Comparison of ENCODE assay signal across 8 mouse cellular contexts in the genomic region with DNA sequence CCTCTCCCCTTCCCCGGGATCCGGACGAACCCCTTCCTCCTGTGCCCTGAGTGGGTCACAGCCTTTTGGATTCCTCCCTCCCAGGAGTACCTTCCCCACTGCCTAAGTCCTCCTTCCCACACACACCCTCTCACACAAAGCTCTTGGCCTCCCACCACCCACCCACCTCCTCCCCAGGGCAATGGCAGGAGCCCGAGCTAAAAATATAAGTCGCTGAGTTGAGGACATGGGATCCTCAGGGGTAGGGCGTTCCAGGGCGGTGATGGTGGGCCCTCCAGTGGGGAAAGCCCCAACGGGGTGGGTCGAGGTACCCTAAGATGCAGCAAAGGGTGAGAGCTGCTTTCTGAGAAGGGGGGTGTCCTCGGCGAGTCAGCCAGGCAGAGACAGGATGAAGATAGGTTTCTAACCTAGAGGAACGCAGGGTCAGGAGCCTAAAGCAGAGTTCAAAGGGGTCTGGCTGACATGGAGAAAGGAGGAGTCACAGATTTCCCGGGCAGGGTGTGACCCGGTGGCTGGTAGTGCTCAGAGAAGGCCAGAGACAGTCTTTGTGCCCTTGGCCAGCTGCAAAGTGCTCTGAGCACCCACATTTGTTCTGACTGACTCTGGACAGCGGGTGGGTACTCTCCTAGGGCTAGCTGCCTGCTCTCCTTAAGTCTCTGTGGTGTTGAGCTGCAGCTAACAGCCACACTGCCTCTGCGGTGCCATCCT. TPM values are rescaled to one million over a fixed set of nuclear protein-coding genes. Genes with fewer than 3 reads are reported as not detected.
DNase-seq lines count a peak whose midpoint lies in the region; ATAC-seq lines count a peak whose summit lies in the region.

No protein-coding gene starts in this region.

- no peaks in the 10 kb centered on the region for H3K36me3 ChIP-seq in neural tube, embryonic 11.5 days (ENCODE audit: control insufficient read depth, insufficient read depth, low read length)
- no peaks in the 10 kb centered on the region for H3K36me3 ChIP-seq in forebrain, embryonic 13.5 days (ENCODE audit: poor library complexity, severe bottlenecking)
- no peaks in the 10 kb centered on the region for H3K36me3 ChIP-seq in limb, embryonic 13.5 days
- no peaks in the 10 kb centered on the region for H3K36me3 ChIP-seq in stomach, embryonic 15.5 days

- peaks cover 19% of the 10 kb centered on the region for H3K27me3 ChIP-seq in neural tube, embryonic 11.5 days (ENCODE audit: control insufficient read depth, insufficient read depth, low read length)
- peaks cover 42% of the 10 kb centered on the region for H3K27me3 ChIP-seq in forebrain, embryonic 13.5 days
- H3K27me3 ChIP-seq in limb, embryonic 13.5 days = peaks cover 31% of the 10 kb centered on the region
- H3K27me3 ChIP-seq in stomach, embryonic 15.5 days (replicated peaks) = no peaks in the 10 kb centered on the region; the same call in 1 of the 2 replicates

- ATAC-seq in neural tube, embryonic 11.5 days (ENCODE audit: insufficient read depth, low FRiP score, low TSS enrichment) = no peak
- peak; percentile 14; the same call in 1 of the 2 replicates for ATAC-seq in forebrain, embryonic 13.5 days
- 0 out of 2 replicates have a peak, but pooled peaks have one; percentile 7 for ATAC-seq in limb, embryonic 13.5 days (ENCODE audit: low FRiP score, low read depth)
- ATAC-seq in stomach, embryonic 15.5 days (ENCODE audit: insufficient read depth, low FRiP score, low read depth) = no peak

- peak overlapping the region; percentile 43 for H3K4me3 ChIP-seq in neural tube, embryonic 11.5 days (ENCODE audit: low read depth, low read length)
- peak overlapping the region; percentile 49 for H3K4me3 ChIP-seq in forebrain, embryonic 13.5 days
- H3K4me3 ChIP-seq in limb, embryonic 13.5 days = peak overlapping the region; percentile 57
- H3K4me3 ChIP-seq in stomach, embryonic 15.5 days (replicated peaks) = peak overlapping the region; percentile 54

- H3K4me1 ChIP-seq in neural tube, embryonic 11.5 days (ENCODE audit: control insufficient read depth, insufficient read depth, low read length) = peaks cover 16% of the 10 kb centered on the region
- H3K4me1 ChIP-seq in forebrain, embryonic 13.5 days = peaks cover 21% of the 10 kb centered on the region
- H3K4me1 ChIP-seq in limb, embryonic 13.5 days = peaks cover 44% of the 10 kb centered on the region
- H3K4me1 ChIP-seq in stomach, embryonic 15.5 days = peaks cover 22% of the 10 kb centered on the region

- no peaks in the 10 kb centered on the region for H3K9me3 ChIP-seq in neural tube, embryonic 11.5 days (ENCODE audit: control insufficient read depth, low read length)
- H3K9me3 ChIP-seq in forebrain, embryonic 13.5 days (replicated peaks) = no peaks in the 10 kb centered on the region
- H3K9me3 ChIP-seq in limb, embryonic 13.5 days = no peaks in the 10 kb centered on the region
- H3K9me3 ChIP-seq in stomach, embryonic 15.5 days = no peaks in the 10 kb centered on the region

- no peak for DNase-seq in neural tube, embryonic 11.5 days (ENCODE audit: low spot score)
- DNase-seq in neural tube, embryonic 10.5 days (ENCODE audit: extremely low spot score, low spot score) = no peak
- DNase-seq in cerebellum, adult 11-12 months = no peak
- no peak for DNase-seq in cerebellum, adult 8-10 months
- DNase-seq in right cerebral cortex, postnatal 36 days (ENCODE audit: low spot score in 2 of 2) = no peak

- peak overlapping the region; percentile 69 for H3K9ac ChIP-seq in neural tube, embryonic 11.5 days (ENCODE audit: low read length)
- peak overlapping the region; percentile 74 for H3K9ac ChIP-seq in forebrain, embryonic 13.5 days
- H3K9ac ChIP-seq in limb, embryonic 13.5 days = peak overlapping the region; percentile 74
- H3K9ac ChIP-seq in stomach, embryonic 15.5 days = peak overlapping the region; percentile 39

- 15% methylated on average over 16 of the region's 16 CpGs for WGBS in neural tube, embryonic 11.5 days
- 14% methylated on average over 16 of the region's 16 CpGs for WGBS in forebrain, embryonic 13.5 days
- WGBS in limb, embryonic 13.5 days = 12% methylated on average over 16 of the region's 16 CpGs
- 16% methylated on average over 16 of the region's 16 CpGs for WGBS in stomach, embryonic 15.5 days

- no peak overlapping the region for H3K27ac ChIP-seq in neural tube, embryonic 11.5 days (ENCODE audit: low read depth, low read length)
- H3K27ac ChIP-seq in forebrain, embryonic 13.5 days = no peak overlapping the region
- H3K27ac ChIP-seq in limb, embryonic 13.5 days = no peak overlapping the region
- H3K27ac ChIP-seq in stomach, embryonic 15.5 days = 0 out of 2 replicates have a peak overlapping the region, but pooled peaks have one; percentile 13

- H3K4me2 ChIP-seq in neural tube, embryonic 11.5 days (ENCODE audit: low read depth) = peak overlapping the region; percentile 95
- peak overlapping the region; percentile 95 for H3K4me2 ChIP-seq in forebrain, embryonic 13.5 days
- peak overlapping the region; percentile 98 for H3K4me2 ChIP-seq in limb, embryonic 13.5 days (replicated peaks)
- peak overlapping the region; percentile 98 for H3K4me2 ChIP-seq in stomach, embryonic 15.5 days

RNA-seq across cellular contexts. Expression of a gene that starts 0.7 kb away (rescaled TPM):
- 4.6 and 4.7 TPM in 2 replicates for polyA plus RNA-seq in neural tube, embryonic 11.5 days (2014; fragmentation: Nextera tagmentation; extraction: Ambion mirVana)
- polyA plus RNA-seq in forebrain, embryonic 13.5 days (2015; fragmentation: Nextera tagmentation; extraction: Ambion mirVana) = 1.4 and 2.1 TPM in 2 replicates
- polyA plus RNA-seq in limb, embryonic 13.5 days (2015; fragmentation: Nextera tagmentation; extraction: Ambion mirVana) = 12.8 and 14.7 TPM in 2 replicates
- 4.3 and 4.4 TPM in 2 replicates for polyA plus RNA-seq in stomach, embryonic 15.5 days (2015; fragmentation: Nextera tagmentation; extraction: Ambion mirVana)

RNA-seq across cellular contexts. Expression of a gene that starts 24.0 kb away (rescaled TPM):
- polyA plus RNA-seq in neural tube, embryonic 11.5 days (2014; fragmentation: Nextera tagmentation; extraction: Ambion mirVana) = 217 and 219 TPM in 2 replicates
- polyA plus RNA-seq in forebrain, embryonic 13.5 days (2015; fragmentation: Nextera tagmentation; extraction: Ambion mirVana) = 154 and 174 TPM in 2 replicates
- polyA plus RNA-seq in limb, embryonic 13.5 days (2015; fragmentation: Nextera tagmentation; extraction: Ambion mirVana) = 246 and 251 TPM in 2 replicates
- 198 and 214 TPM in 2 replicates for polyA plus RNA-seq in stomach, embryonic 15.5 days (2015; fragmentation: Nextera tagmentation; extraction: Ambion mirVana)

RNA-seq across cellular contexts. Expression of a gene that starts 31.9 kb away (rescaled TPM):
- polyA plus RNA-seq in neural tube, embryonic 11.5 days (2014; fragmentation: Nextera tagmentation; extraction: Ambion mirVana) = 1.9 and 2.2 TPM in 2 replicates
- polyA plus RNA-seq in forebrain, embryonic 13.5 days (2015; fragmentation: Nextera tagmentation; extraction: Ambion mirVana) = 2.4 and 2.6 TPM in 2 replicates
- polyA plus RNA-seq in limb, embryonic 13.5 days (2015; fragmentation: Nextera tagmentation; extraction: Ambion mirVana) = 4.2 and 5.5 TPM in 2 replicates
- polyA plus RNA-seq in stomach, embryonic 15.5 days (2015; fragmentation: Nextera tagmentation; extraction: Ambion mirVana) = 4.3 and 4.4 TPM in 2 replicates

RNA-seq across cellular contexts. Expression of a gene that starts 54.2 kb away (rescaled TPM):
- polyA plus RNA-seq in neural tube, embryonic 11.5 days (2014; fragmentation: Nextera tagmentation; extraction: Ambion mirVana) = 124 and 126 TPM in 2 replicates
- polyA plus RNA-seq in forebrain, embryonic 13.5 days (2015; fragmentation: Nextera tagmentation; extraction: Ambion mirVana) = 46.4 and 50.3 TPM in 2 replicates
- polyA plus RNA-seq in limb, embryonic 13.5 days (2015; fragmentation: Nextera tagmentation; extraction: Ambion mirVana) = 62.5 and 71.0 TPM in 2 replicates
- 161 and 170 TPM in 2 replicates for polyA plus RNA-seq in stomach, embryonic 15.5 days (2015; fragmentation: Nextera tagmentation; extraction: Ambion mirVana)

RNA-seq across cellular contexts. Expression of a gene that starts 58.1 kb away (rescaled TPM):
- 4.4 and 6.7 TPM in 2 replicates for polyA plus RNA-seq in neural tube, embryonic 11.5 days (2014; fragmentation: Nextera tagmentation; extraction: Ambion mirVana)
- polyA plus RNA-seq in forebrain, embryonic 13.5 days (2015; fragmentation: Nextera tagmentation; extraction: Ambion mirVana) = 2.1 and 2.4 TPM in 2 replicates
- 2.2 and 2.4 TPM in 2 replicates for polyA plus RNA-seq in limb, embryonic 13.5 days (2015; fragmentation: Nextera tagmentation; extraction: Ambion mirVana)
- 9.3 and 10.8 TPM in 2 replicates for polyA plus RNA-seq in stomach, embryonic 15.5 days (2015; fragmentation: Nextera tagmentation; extraction: Ambion mirVana)

Comparison
In these comparisons a context has a peak if more than half of its experiments do, and no peak if none do; other contexts are left out.
1. ATAC-seq: peak in forebrain, embryonic 13.5 days (single experiment) and limb, embryonic 13.5 days (single experiment); none in neural tube, embryonic 11.5 days (single experiment) and stomach, embryonic 15.5 days (single experiment).
2. Peak in every context shown above with its lines, with median percentiles within 50 percentile points of each other: H3K4me2 ChIP-seq, H3K4me3 ChIP-seq and H3K9ac ChIP-seq.